15 mouse cellular contexts compared by ENCODE assay signal in the genomic region with DNA sequence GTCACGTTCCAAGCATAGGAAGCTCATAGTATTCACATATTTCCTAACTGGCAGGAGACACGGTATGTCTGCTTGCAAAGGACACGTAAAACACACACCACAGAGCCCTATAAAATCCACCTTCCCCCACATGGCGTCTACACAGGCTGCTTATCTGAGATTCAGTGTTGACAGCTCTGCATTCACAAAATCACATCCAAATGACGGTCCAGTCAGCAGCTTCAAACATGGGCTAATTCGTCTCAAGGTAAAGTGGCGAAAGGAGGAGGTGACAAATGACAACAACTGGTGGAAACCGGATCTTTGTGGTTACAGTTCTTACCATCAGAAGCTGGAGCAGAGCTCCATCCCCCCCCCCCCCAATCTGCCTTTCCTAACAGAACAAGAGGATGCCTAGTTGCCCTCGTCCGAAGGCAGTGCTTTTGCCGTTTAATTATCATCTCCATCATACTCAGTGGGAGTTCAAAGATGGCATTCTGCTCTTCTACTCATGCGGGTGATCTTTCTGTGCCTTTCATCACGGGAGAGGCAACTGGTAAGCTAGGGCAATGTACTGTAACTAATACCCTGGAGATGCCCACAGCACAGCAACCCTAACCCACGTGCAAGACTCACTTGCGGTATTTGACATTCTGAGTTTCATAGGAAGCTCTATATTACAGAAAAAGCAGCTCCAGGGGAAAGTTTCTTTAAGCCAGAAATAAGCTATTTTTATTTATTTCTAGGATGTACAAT.
DNase-seq lines count a peak whose midpoint lies in the region; ATAC-seq and TF ChIP-seq lines count a peak whose summit lies in the region.
"Had no signal": no experiment of that assay in that cellular context is flagged by ENCODE, and none has a peak within 500 bp of the region (broad histone marks: within the 10 kb centered on the region; RNA-seq: fewer than 3 reads in every experiment).

No protein-coding gene starts in this region.

- TF ChIP-seq EP300 in heart, postnatal 0 days (IDR thresholded peaks at IDR 0.05; ENCODE audit: low read depth): no peak

- no peak overlapping the region; the same call in 1 of the 2 replicates for H3K27ac ChIP-seq in forebrain, embryonic 14.5 days (ENCODE audit: low read depth, low read length)
- no peak overlapping the region for H3K27ac ChIP-seq in forebrain, embryonic 10.5 days
- no peak overlapping the region for H3K27ac ChIP-seq in heart, postnatal 0 days (ENCODE audit: low read depth)
- no peak overlapping the region for H3K27ac ChIP-seq in midbrain, postnatal 0 days (ENCODE audit: low read depth, low read length)
- H3K27ac ChIP-seq in midbrain, embryonic 15.5 days: no peak overlapping the region
- H3K27ac ChIP-seq: liver, embryonic 12.5 days; midbrain, embryonic 10.5 days; stomach, embryonic 15.5 days had no signal

- H3K36me3 ChIP-seq in forebrain, embryonic 14.5 days (ENCODE audit: control insufficient read depth, insufficient read depth, low read length): no peaks in the 10 kb centered on the region
- H3K36me3 ChIP-seq in forebrain, embryonic 10.5 days (replicated peaks): no peaks in the 10 kb centered on the region
- no peaks in the 10 kb centered on the region for H3K36me3 ChIP-seq in heart, postnatal 0 days (replicated peaks; ENCODE audit: control insufficient read depth, insufficient read depth, low read length)
- H3K36me3 ChIP-seq in midbrain, postnatal 0 days (ENCODE audit: insufficient read depth, low read length): no peaks in the 10 kb centered on the region
- no peaks in the 10 kb centered on the region for H3K36me3 ChIP-seq in midbrain, embryonic 15.5 days (replicated peaks)
- H3K36me3 ChIP-seq: liver, embryonic 12.5 days; midbrain, embryonic 10.5 days; stomach, embryonic 15.5 days had no signal

- no peak overlapping the region for H3K9ac ChIP-seq in forebrain, embryonic 14.5 days (ENCODE audit: low read length)
- H3K9ac ChIP-seq in heart, postnatal 0 days (replicated peaks; ENCODE audit: low read depth, low read length): no peak overlapping the region
- no peak overlapping the region for H3K9ac ChIP-seq in midbrain, postnatal 0 days (replicated peaks; ENCODE audit: low read length, poor library complexity, severe bottlenecking)
- H3K9ac ChIP-seq in midbrain, embryonic 15.5 days: no peak overlapping the region
- H3K9ac ChIP-seq: liver, embryonic 12.5 days; stomach, embryonic 15.5 days had no signal

- H3K27me3 ChIP-seq in forebrain, embryonic 14.5 days (replicated peaks; ENCODE audit: control insufficient read depth, insufficient read depth, low read length): no peaks in the 10 kb centered on the region
- H3K27me3 ChIP-seq in forebrain, embryonic 10.5 days (ENCODE audit: poor library complexity, severe bottlenecking): no peaks in the 10 kb centered on the region
- H3K27me3 ChIP-seq in heart, postnatal 0 days (ENCODE audit: control insufficient read depth, insufficient read depth, low read length): no peaks in the 10 kb centered on the region
- no peaks in the 10 kb centered on the region for H3K27me3 ChIP-seq in midbrain, postnatal 0 days (ENCODE audit: insufficient read depth, low read length)
- no peaks in the 10 kb centered on the region for H3K27me3 ChIP-seq in midbrain, embryonic 15.5 days (replicated peaks)
- H3K27me3 ChIP-seq: liver, embryonic 12.5 days; stomach, embryonic 15.5 days had no signal

- H3K4me2 ChIP-seq in forebrain, embryonic 14.5 days (ENCODE audit: low read length): no peak overlapping the region
- peak overlapping the region; percentile 36; the same call in 1 of the 2 replicates for H3K4me2 ChIP-seq in heart, postnatal 0 days (ENCODE audit: low read depth, low read length)
- H3K4me2 ChIP-seq in midbrain, postnatal 0 days (ENCODE audit: low read depth, low read length, poor library complexity, severe bottlenecking): no peak overlapping the region
- no peak overlapping the region for H3K4me2 ChIP-seq in midbrain, embryonic 15.5 days
- H3K4me2 ChIP-seq: liver, embryonic 12.5 days; stomach, embryonic 15.5 days had no signal

- no peaks in the 10 kb centered on the region for H3K4me1 ChIP-seq in forebrain, embryonic 14.5 days (ENCODE audit: control insufficient read depth, insufficient read depth, low read length)
- no peaks in the 10 kb centered on the region for H3K4me1 ChIP-seq in forebrain, embryonic 10.5 days
- peaks cover 8% of the 10 kb centered on the region for H3K4me1 ChIP-seq in heart, postnatal 0 days (ENCODE audit: control insufficient read depth, insufficient read depth)
- no peaks in the 10 kb centered on the region for H3K4me1 ChIP-seq in midbrain, postnatal 0 days (ENCODE audit: insufficient read depth, low read length)
- H3K4me1 ChIP-seq in midbrain, embryonic 15.5 days: no peaks in the 10 kb centered on the region
- H3K4me1 ChIP-seq: liver, embryonic 12.5 days; stomach, embryonic 15.5 days had no signal

- H3K4me3 ChIP-seq in forebrain, embryonic 14.5 days (ENCODE audit: low read depth, low read length): no peak overlapping the region
- H3K4me3 ChIP-seq in forebrain, embryonic 10.5 days: no peak overlapping the region
- no peak overlapping the region; the same call in 1 of the 2 replicates for H3K4me3 ChIP-seq in heart, postnatal 0 days (ENCODE audit: low read depth, low read length)
- H3K4me3 ChIP-seq in midbrain, postnatal 0 days (ENCODE audit: low read depth, low read length): no peak overlapping the region
- no peak overlapping the region for H3K4me3 ChIP-seq in midbrain, embryonic 15.5 days
- H3K4me3 ChIP-seq: liver, embryonic 12.5 days; midbrain, embryonic 10.5 days; stomach, embryonic 15.5 days had no signal

- ATAC-seq in forebrain, embryonic 14.5 days: peak; percentile 50; the same call in 1 of the 2 replicates
- peak; percentile 41; the same call in 1 of the 2 replicates for ATAC-seq in heart, postnatal 0 days (ENCODE audit: insufficient read depth, low read depth)
- ATAC-seq in midbrain, postnatal 0 days (ENCODE audit: low FRiP score): no peak
- no peak for ATAC-seq in midbrain, embryonic 15.5 days (replicated peaks)
- peak; percentile 33; the same call in 1 of the 2 replicates for ATAC-seq in granulocyte monocyte progenitor cell, adult 5-6 weeks (replicated peaks; ENCODE audit: poor library complexity, severe bottlenecking)
- no peak for ATAC-seq in monocyte, adult 5-6 weeks (replicated peaks; ENCODE audit: insufficient number of reproducible peaks, low FRiP score, low TSS enrichment, poor library complexity, severe bottlenecking)
- ATAC-seq: liver, embryonic 12.5 days had no signal

- peak; percentile 23 for DNase-seq in forebrain, embryonic 14.5 days (ENCODE audit: low spot score)
- no peak for DNase-seq in forebrain, embryonic 10.5 days (ENCODE audit: extremely low spot score, low spot score)
- DNase-seq in heart, postnatal 0 days (ENCODE audit: low spot score): no peak
- DNase-seq in heart, adult 18-20 months: no peak
- peak; percentile 48 for DNase-seq in midbrain, postnatal 0 days (ENCODE audit: low spot score)
- DNase-seq: adrenal gland, adult 8-10 months; cerebellum, adult 9-11 months; kidney, adult 9 months; layer of hippocampus, adult 9-11 months had no signal

- no peak for TF ChIP-seq CTCF in heart, postnatal 0 days (IDR thresholded peaks at IDR 0.05; ENCODE audit: low read depth)
- no peak for TF ChIP-seq CTCF in midbrain, postnatal 0 days (IDR thresholded peaks at IDR 0.05)

- H3K9me3 ChIP-seq in forebrain, embryonic 14.5 days (replicated peaks; ENCODE audit: control insufficient read depth, low read length): no peaks in the 10 kb centered on the region
- H3K9me3 ChIP-seq in forebrain, embryonic 10.5 days: no peaks in the 10 kb centered on the region
- no peaks in the 10 kb centered on the region for H3K9me3 ChIP-seq in heart, postnatal 0 days (replicated peaks; ENCODE audit: control insufficient read depth, low read length)
- H3K9me3 ChIP-seq in midbrain, postnatal 0 days (ENCODE audit: low read length): no peaks in the 10 kb centered on the region
- no peaks in the 10 kb centered on the region for H3K9me3 ChIP-seq in midbrain, embryonic 15.5 days
- H3K9me3 ChIP-seq: liver, embryonic 12.5 days; midbrain, embryonic 10.5 days; stomach, embryonic 15.5 days had no signal

- WGBS in forebrain, embryonic 14.5 days: 65% methylated on average over 15 of the region's 15 CpGs
- 83% methylated on average over 15 of the region's 15 CpGs for WGBS in forebrain, embryonic 10.5 days
- WGBS in heart, postnatal 0 days: 24% methylated on average over 15 of the region's 15 CpGs
- WGBS in midbrain, postnatal 0 days: 64% methylated on average over 15 of the region's 15 CpGs
- WGBS in midbrain, embryonic 15.5 days: 63% methylated on average over 15 of the region's 15 CpGs

Comparison
In these comparisons a context has a peak if more than half of its experiments do, and no peak if none do; other contexts are left out.
1. DNase-seq: peak in forebrain, embryonic 14.5 days (single experiment) and midbrain, postnatal 0 days (single experiment); none in forebrain, embryonic 10.5 days (single experiment), heart, postnatal 0 days (single experiment) and heart, adult 18-20 months (0 of 2).
2. ATAC-seq: peak in forebrain, embryonic 14.5 days (single experiment), heart, postnatal 0 days (single experiment) and granulocyte monocyte progenitor cell, adult 5-6 weeks (single experiment); none in midbrain, postnatal 0 days (single experiment), midbrain, embryonic 15.5 days (single experiment) and monocyte, adult 5-6 weeks (single experiment).